Mouse (Mus musculus): Measurements from ENCODE around the gene Calr.

GRCm38 (mm10) chr8:84888280-84888679 is 41.5 kb upstream of the Calr start:
- TF ChIP-seq CTCF (IDR thresholded peaks at IDR 0.05; ENCODE audit: insufficient read depth, low read length): no peak
- TF ChIP-seq POLR2A (IDR thresholded peaks at IDR 0.05; ENCODE audit: borderline replicate concordance, extremely low read depth, low read depth, low read length): no peak

Data from lung, adult 2 months (tissue).